Mouse (Mus musculus) embryonic facial prominence, embryonic 15.5 days (tissue): ENCODE data around the gene Tshr. TPM values are rescaled to one million over a fixed set of nuclear protein-coding genes. Genes with fewer than 3 reads are reported as not detected.
"Not testable (repeated sequence)": the region's sequence is repeated elsewhere in the genome, so short reads cannot be mapped to it uniquely, and the experiment has no call there.

Experiments
- ATAC-seq: fragments of 200-750 bp; cut with Nextera tagmentation; 2 replicates; pipeline ENCODE4 v1.8.0; 2017; ENCODE audit warnings: low read depth, moderate TSS enrichment; ENCODE audit not compliant: insufficient number of reproducible peaks, low FRiP score, low TSS enrichment
- H3K27ac ChIP-seq: fragments of 300-500 bp; sonication (generic); replicated peaks from 2 replicates; pipeline ENCODE4 v1.5.1; 2015; ENCODE audit warnings: mild to moderate bottlenecking, inconsistent platforms
- H3K27me3 ChIP-seq: fragments of 300-500 bp; sonication (generic); 2 replicates; pipeline ENCODE4 v1.6.1; 2015; ENCODE audit warnings: inconsistent platforms
- H3K36me3 ChIP-seq: fragments of 300-500 bp; sonication (generic); 2 replicates; pipeline ENCODE4 v1.6.1; 2015; ENCODE audit warnings: mild to moderate bottlenecking, inconsistent platforms
- H3K4me1 ChIP-seq: fragments of 300-500 bp; sonication (generic); 2 replicates; pipeline ENCODE4 v1.6.1; 2015; ENCODE audit warnings: inconsistent platforms
- H3K4me2 ChIP-seq: fragments of 300-500 bp; sonication (generic); replicated peaks from 2 replicates; pipeline ENCODE4 v1.6.1; 2015; ENCODE audit warnings: mild to moderate bottlenecking, inconsistent platforms
- H3K4me3 ChIP-seq: fragments of 300-500 bp; sonication (generic); replicated peaks from 2 replicates; pipeline ENCODE4 v1.5.1; 2015; ENCODE audit warnings: mild to moderate bottlenecking, inconsistent platforms
- H3K9ac ChIP-seq: fragments of 300-500 bp; sonication (generic); 2 replicates; pipeline ENCODE4 v1.6.1; 2015; ENCODE audit warnings: inconsistent platforms
- H3K9me3 ChIP-seq: fragments of 300-500 bp; sonication (generic); replicated peaks from 2 replicates; pipeline ENCODE4 v1.6.1; 2016; ENCODE audit warnings: inconsistent platforms
- WGBS: fragments of 180-500 bp; shearing (Covaris S2); methylation state at CpG from one replicate; pipeline ENCODE4 v1.1.7; 2015; 5-methylcytosine and 5-hydroxymethylcytosine counted together
- polyA plus RNA-seq: library from polyadenylated mRNA; unstranded; fragments of >200 nt; fragmentation: Nextera tagmentation; extraction: Ambion mirVana; gene quantifications from 2 replicates; pipeline ENCODE4 v1.2.1, GENCODE M21; 2015

The Tshr gene
- polyA plus RNA-seq, 1 experiment from 2014 or later = 0.75 TPM

GRCm38 (mm10) chr12:91500475-91500874 lies 116.1 kb downstream of the Tshr start:
- no peak overlapping the region for H3K27ac ChIP-seq
- H3K9ac ChIP-seq = no peak overlapping the region
- H3K36me3 ChIP-seq = no peaks in the 10 kb centered on the region
- H3K4me1 ChIP-seq = 0 out of 2 replicates have a peak, but pooled peaks cover 3% of the 10 kb centered on the region
- 88% methylated on average over 2 of the region's 2 CpGs for WGBS
- ATAC-seq = no peak
- H3K4me3 ChIP-seq = no peak overlapping the region
- no peak overlapping the region for H3K4me2 ChIP-seq
- H3K9me3 ChIP-seq = no peaks in the 10 kb centered on the region
- H3K27me3 ChIP-seq = no peaks in the 10 kb centered on the region

DNA sequence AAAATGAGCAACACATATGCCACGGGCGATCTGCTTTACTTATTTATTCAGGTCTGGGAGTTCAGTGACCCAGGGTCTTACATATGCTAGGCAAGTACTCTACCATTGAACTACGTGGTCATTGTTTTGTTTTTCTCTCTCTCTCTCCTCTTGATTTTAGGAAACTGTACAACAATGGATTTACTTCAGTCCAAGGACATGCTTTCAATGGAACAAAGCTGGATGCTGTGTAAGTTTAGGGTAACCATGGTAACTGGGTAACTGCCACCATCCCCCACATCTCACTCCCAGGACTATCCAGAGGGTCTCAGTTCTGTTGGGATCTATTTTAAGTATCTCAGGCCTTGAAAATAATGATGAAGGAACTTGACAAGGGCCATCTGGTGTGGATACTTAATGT lies 127.4 kb downstream of the Tshr start:
- Histone ChIP-seq H3K4me3 (no peak overlapping the region), H3K9me3 (no peaks in the 10 kb centered on the region), H3K36me3 (no peaks in the 10 kb centered on the region), H3K4me1 (no peaks in the 10 kb centered on the region), H3K4me2 (no peak overlapping the region), H3K9ac (no peak overlapping the region), H3K27ac (no peak overlapping the region), H3K27me3 (no peaks in the 10 kb centered on the region)
- ATAC-seq = no peak
- 66% methylated on average over 3 of the region's 3 CpGs for WGBS

GRCm38 (mm10) chr12:91513980-91514379 lies 129.6 kb downstream of the Tshr start:
- no peaks in the 10 kb centered on the region for H3K36me3 ChIP-seq
- WGBS = 54% methylated on average over 6 of the region's 6 CpGs
- H3K27me3 ChIP-seq = no peaks in the 10 kb centered on the region
- ATAC-seq = no peak
- no peak overlapping the region for H3K27ac ChIP-seq
- no peaks in the 10 kb centered on the region for H3K4me1 ChIP-seq
- no peaks in the 10 kb centered on the region for H3K9me3 ChIP-seq
- no peak overlapping the region for H3K4me3 ChIP-seq
- H3K4me2 ChIP-seq = no peak overlapping the region
- no peak overlapping the region for H3K9ac ChIP-seq

DNA sequence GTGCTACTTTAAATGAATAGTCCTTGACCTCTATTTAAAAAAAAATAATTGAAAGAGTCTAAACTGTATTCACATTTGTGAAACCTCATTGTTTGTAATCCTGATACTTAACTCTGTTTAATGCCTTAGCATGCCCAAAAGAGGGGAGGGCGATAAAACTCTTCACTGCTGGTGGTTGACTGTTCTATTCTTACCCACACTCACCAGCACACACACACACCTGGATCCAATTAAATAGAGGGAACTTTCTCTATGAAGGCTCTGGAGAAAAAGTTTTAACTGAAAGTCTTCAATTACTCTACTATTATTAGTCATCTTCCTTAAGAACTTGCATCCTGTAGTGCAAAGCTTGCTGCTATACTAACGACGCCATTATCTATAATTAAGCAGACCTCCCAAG lies 133.4 kb downstream of the Tshr start:
- no peak overlapping the region for H3K4me2 ChIP-seq
- ATAC-seq = no peak
- WGBS = 22% methylated on average over 3 of the region's 3 CpGs

GRCm38 (mm10) chr12:91523626-91524025 lies 139.3 kb downstream of the Tshr start:
- H3K4me1 ChIP-seq = no peaks in the 10 kb centered on the region
- WGBS = 66% methylated on average over 3 of the region's 3 CpGs
- H3K27me3 ChIP-seq = no peaks in the 10 kb centered on the region
- no peaks in the 10 kb centered on the region for H3K9me3 ChIP-seq
- ATAC-seq = no peak
- H3K36me3 ChIP-seq = no peaks in the 10 kb centered on the region
- H3K4me3 ChIP-seq = no peak overlapping the region
- no peak overlapping the region for H3K27ac ChIP-seq
- no peak overlapping the region for H3K9ac ChIP-seq
- H3K4me2 ChIP-seq = no peak overlapping the region

More for the DNA sequence above, 133.4 kb downstream of the Tshr start:
- H3K4me3 ChIP-seq = no peak overlapping the region
- no peak overlapping the region for H3K27ac ChIP-seq
- no peaks in the 10 kb centered on the region for H3K9me3 ChIP-seq
- H3K27me3 ChIP-seq = no peaks in the 10 kb centered on the region
- H3K36me3 ChIP-seq = no peaks in the 10 kb centered on the region
- H3K4me1 ChIP-seq = no peaks in the 10 kb centered on the region
- H3K9ac ChIP-seq = no peak overlapping the region

DNA sequence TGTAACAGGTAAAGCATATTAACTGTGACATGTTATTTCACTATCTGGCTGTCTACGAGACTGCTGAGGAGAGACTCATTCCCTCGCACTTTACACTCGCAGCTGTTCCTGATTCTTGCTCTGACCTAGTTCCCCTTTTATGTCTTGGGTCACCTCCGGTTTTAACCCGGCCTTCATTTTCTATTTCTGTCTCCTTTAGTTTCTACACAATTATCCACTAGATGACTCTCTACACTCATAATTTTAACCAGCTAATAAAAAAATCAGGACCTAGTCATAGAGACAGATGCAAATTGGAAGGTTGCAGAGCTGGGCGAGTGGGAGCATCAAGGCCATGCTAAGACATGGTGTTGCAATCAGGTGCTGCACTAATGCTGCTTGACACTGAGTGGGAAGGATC lies 150.2 kb downstream of the Tshr start:
- Histone ChIP-seq H3K4me3 (no peak overlapping the region), H3K9ac (no peak overlapping the region), H3K9me3 (no peaks in the 10 kb centered on the region), H3K36me3 (no peaks in the 10 kb centered on the region), H3K4me2 (no peak overlapping the region), H3K27ac (no peak overlapping the region), H3K4me1 (no peaks in the 10 kb centered on the region), H3K27me3 (no peaks in the 10 kb centered on the region)
- ATAC-seq = no peak
- WGBS = 73% methylated on average over 6 of the region's 6 CpGs

GRCm38 (mm10) chr12:91540202-91540601 lies 155.8 kb downstream of the Tshr start:
- Histone ChIP-seq H3K4me1 (no peaks in the 10 kb centered on the region), H3K36me3 (no peaks in the 10 kb centered on the region), H3K27me3 (no peaks in the 10 kb centered on the region), H3K4me2 (no peak overlapping the region), H3K4me3 (no peak overlapping the region), H3K9me3 (no peaks in the 10 kb centered on the region), H3K27ac (no peak overlapping the region), H3K9ac (no peak overlapping the region)
- WGBS = 89% methylated on average over 7 of the region's 7 CpGs
- no peak for ATAC-seq

DNA sequence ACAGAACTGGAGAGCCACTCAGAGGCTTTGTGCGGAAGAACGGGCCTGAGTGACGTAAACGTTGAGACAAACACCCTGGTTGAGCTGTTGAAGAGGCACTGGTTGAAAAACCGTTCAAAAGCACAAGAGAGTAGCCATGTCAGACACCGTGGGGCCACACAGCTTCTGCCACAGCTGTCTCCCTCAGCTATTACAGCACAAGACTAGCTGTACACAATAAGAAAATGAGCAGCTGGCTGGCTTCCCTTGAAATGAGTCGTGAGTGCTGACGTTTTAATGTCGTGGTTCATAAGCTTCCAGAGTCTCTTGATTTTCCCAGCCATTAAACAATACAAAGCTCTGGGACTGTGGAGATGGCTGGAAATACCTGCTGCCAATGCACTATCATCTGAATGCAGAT lies 165.1 kb downstream of the Tshr start:
- no peaks in the 10 kb centered on the region for H3K27me3 ChIP-seq
- WGBS = 62% methylated on average over 9 of the region's 9 CpGs
- no peak for ATAC-seq
- H3K36me3 ChIP-seq = 0 out of 2 replicates have a peak, but pooled peaks cover 3% of the 10 kb centered on the region
- H3K27ac ChIP-seq = no peak overlapping the region
- H3K4me1 ChIP-seq = 0 out of 2 replicates have a peak, but pooled peaks cover 10% of the 10 kb centered on the region
- H3K9ac ChIP-seq = no peak overlapping the region
- no peaks in the 10 kb centered on the region for H3K9me3 ChIP-seq
- H3K4me3 ChIP-seq = no peak overlapping the region
- no peak overlapping the region for H3K4me2 ChIP-seq

- no peak overlapping the region for H3K4me3 ChIP-seq
- peak overlapping the region; percentile 15; the same call in 1 of the 2 replicates for H3K4me2 ChIP-seq
- no peak overlapping the region for H3K27ac ChIP-seq
- 55% methylated on average over 19 of the region's 19 CpGs for WGBS
- peak; percentile 85 for ATAC-seq
- no peaks in the 10 kb centered on the region for H3K9me3 ChIP-seq
- H3K4me1 ChIP-seq = 0 out of 2 replicates have a peak, but pooled peaks cover 10% of the 10 kb centered on the region
- no peak overlapping the region for H3K9ac ChIP-seq
- H3K36me3 ChIP-seq = 0 out of 2 replicates have a peak, but pooled peaks cover 3% of the 10 kb centered on the region
- no peaks in the 10 kb centered on the region for H3K27me3 ChIP-seq
Observed at GRCm38 (mm10) chr12:91551773-91552526, 167.6 kb downstream of the Tshr start.

DNA sequence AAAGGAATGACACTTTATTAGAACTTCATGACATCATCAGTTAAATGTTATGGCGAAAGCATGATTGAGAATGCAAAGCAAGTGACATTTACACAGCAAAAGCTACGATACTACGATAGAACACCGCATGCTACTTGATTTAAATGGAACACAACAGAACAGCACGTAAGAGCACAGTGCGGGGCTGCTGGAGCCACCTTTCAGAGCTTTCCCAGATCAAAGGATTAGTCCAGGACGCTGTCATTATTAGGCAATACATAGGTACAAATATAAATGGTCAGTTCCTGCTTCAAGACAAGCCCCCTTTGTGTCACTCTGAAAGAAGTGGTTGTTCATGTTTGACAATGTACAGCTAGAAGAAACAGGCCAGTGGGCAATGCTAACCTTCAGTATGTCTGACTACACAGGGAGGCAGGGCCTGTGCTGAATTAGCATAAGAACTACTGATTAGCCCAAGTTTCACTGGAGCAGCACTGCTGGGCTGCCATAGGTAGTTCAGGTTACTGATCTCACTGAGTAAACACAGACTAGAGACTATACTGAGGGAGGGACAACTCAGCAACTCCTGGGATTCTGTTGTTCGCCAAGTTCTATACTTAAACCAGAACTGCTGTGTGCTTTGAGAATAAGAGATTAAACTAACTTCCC lies 173.1 kb downstream of the Tshr start:
- WGBS = 91% methylated on average over 8 of the region's 8 CpGs

DNA sequence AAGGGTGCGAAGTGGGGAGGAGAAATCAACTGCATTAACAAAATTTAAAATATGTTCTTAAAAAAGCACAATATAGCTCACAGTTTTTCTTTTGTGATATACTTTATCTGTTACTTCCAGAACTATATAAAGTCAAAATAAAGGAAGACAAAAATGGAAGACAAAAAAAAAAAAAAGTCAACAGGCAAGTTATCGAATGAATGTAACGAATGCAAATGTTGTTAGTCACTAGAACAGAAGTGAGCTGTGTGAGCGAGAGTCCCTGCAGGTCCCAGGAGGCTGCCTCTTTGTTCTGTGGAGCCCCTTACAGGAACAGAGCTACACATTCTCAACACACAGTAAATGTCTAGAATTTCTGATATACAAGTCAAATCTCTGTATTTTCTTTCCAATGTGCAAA lies 173.8 kb downstream of the Tshr start:
- not testable (repeated sequence) for ATAC-seq, H3K9me3 ChIP-seq, H3K9ac ChIP-seq, H3K4me2 ChIP-seq, H3K27ac ChIP-seq, H3K27me3 ChIP-seq, H3K4me3 ChIP-seq, H3K4me1 ChIP-seq
- H3K36me3 ChIP-seq = peaks cover 16% of the 10 kb centered on the region
- WGBS = 80% methylated on average over 4 of the region's 4 CpGs

More for the DNA sequence above, 173.1 kb downstream of the Tshr start:
- not testable (repeated sequence) for ATAC-seq, H3K4me2 ChIP-seq, H3K27me3 ChIP-seq, H3K9ac ChIP-seq, H3K4me3 ChIP-seq, H3K36me3 ChIP-seq, H3K9me3 ChIP-seq, H3K4me1 ChIP-seq, H3K27ac ChIP-seq
